Mouse (Mus musculus): ENCODE data around the gene Gm48552.
A peak's percentile ranks its signal among the peaks of the same experiment; 100 is the strongest.

Gm48552 gene

GRCm38 (mm10) chr10:81362336-81362949 is 26.4 kb upstream of the Gm48552 start:
- DNase-seq: no peak

GRCm38 (mm10) chr10:81363436-81364346 is 25.1 kb upstream of the Gm48552 start:
- no peak for DNase-seq

- peak; percentile 36 for DNase-seq
Observed at GRCm38 (mm10) chr10:81364666-81365065, 24.1 kb upstream of the Gm48552 start.

- no peak for DNase-seq
Observed at GRCm38 (mm10) chr10:81365073-81365472, 23.7 kb upstream of the Gm48552 start.

- DNase-seq: peak; percentile 55
Observed at GRCm38 (mm10) chr10:81365672-81366476, 22.9 kb upstream of the Gm48552 start, which contains the start of gene 4930404N11Rik. Gene 4930404N11Rik (minus strand): TSS chr10:81365816.

- no peak for DNase-seq
Observed at GRCm38 (mm10) chr10:81366477-81367206, 22.2 kb upstream of the Gm48552 start.

GRCm38 (mm10) chr10:81367207-81367495 is 21.7 kb upstream of the Gm48552 start:
- no peak for DNase-seq

- no peak for DNase-seq
Observed at GRCm38 (mm10) chr10:81375322-81375721, 13.5 kb upstream of the Gm48552 start.

GRCm38 (mm10) chr10:81376561-81377361 is 12.0 kb upstream of the Gm48552 start:
- no peak for DNase-seq

GRCm38 (mm10) chr10:81377362-81377664 is 11.5 kb upstream of the Gm48552 start:
- DNase-seq: no peak

GRCm38 (mm10) chr10:81377793-81378552 is 10.8 kb upstream of the Gm48552 start, which contains the start of gene Fzr1:
Gene Fzr1 (minus strand): TSS chr10:81378516.
- DNase-seq: peak; percentile 28

GRCm38 (mm10) chr10:81378553-81379182 is 10.1 kb upstream of the Gm48552 start:
- DNase-seq: peak; percentile 100

GRCm38 (mm10) chr10:81379183-81379553 is 9.6 kb upstream of the Gm48552 start:
- no peak for DNase-seq

- DNase-seq: no peak
Observed at GRCm38 (mm10) chr10:81379809-81380378, 8.9 kb upstream of the Gm48552 start.

- DNase-seq: peak; percentile 77
Observed at GRCm38 (mm10) chr10:81382039-81382438, 6.8 kb upstream of the Gm48552 start.

GRCm38 (mm10) chr10:81383802-81384604 is 4.8 kb upstream of the Gm48552 start, which contains the start of the genes Dohh and Gm48551:
Gene Dohh (plus strand): TSS chr10:81384428.
Gene Gm48551 (plus strand): TSS chr10:81384466.
- DNase-seq: peak; percentile 99

GRCm38 (mm10) chr10:81384605-81384982 is 4.2 kb upstream of the Gm48552 start:
- DNase-seq: no peak

GRCm38 (mm10) chr10:81385603-81386306 is 3.0 kb upstream of the Gm48552 start:
- DNase-seq: no peak

GRCm38 (mm10) chr10:81387716-81388115 is 1.1 kb upstream of the Gm48552 start:
- no peak for DNase-seq

Measured in lung, postnatal 36 days (tissue).